Mouse (Mus musculus) erythroblast, adult 5-6 weeks (primary cell): ENCODE measurements around the gene Abca3. TPM values are rescaled to one million over a fixed set of nuclear protein-coding genes. Genes with fewer than 3 reads are reported as not detected.

ENCODE experiments used
- ATAC-seq: replicated peaks from 2 replicates; pipeline ENCODE4 v1.8.0; 2016; ENCODE audit warnings: moderate number of reproducible peaks, mild to moderate bottlenecking, moderate TSS enrichment, inconsistent platforms; ENCODE audit not compliant: poor library complexity, low FRiP score, severe bottlenecking
- total RNA-seq, 2 experiments: library from RNA; stranded (forward) in 1 of 2; stranded (reverse) in 1 of 2; fragments of 150-400 nt in 1 of 2; fragments of 200-764, 138-1000 nt in 1 of 2; gene quantifications; 2 replicates each; pipeline versions ENCODE4 v1.2.3 to v1.2.4; 2015 to 2017; ENCODE audit warnings: low replicate concordance in 2 of 2

The Abca3 gene
- total RNA-seq (2015; ENCODE audit: low replicate concordance) (7.3 and 16.1 TPM in 2 replicates), total RNA-seq (2017; ENCODE audit: low replicate concordance) (11.1 and 14.8 TPM in 2 replicates)

- ATAC-seq: peak; percentile 80
These were observed at the start of gene Abca3 for GRCm38 (mm10) chr17:24351760-24352357. Gene Abca3, plus strand, starts transcription at chr17:24351950.

DNA sequence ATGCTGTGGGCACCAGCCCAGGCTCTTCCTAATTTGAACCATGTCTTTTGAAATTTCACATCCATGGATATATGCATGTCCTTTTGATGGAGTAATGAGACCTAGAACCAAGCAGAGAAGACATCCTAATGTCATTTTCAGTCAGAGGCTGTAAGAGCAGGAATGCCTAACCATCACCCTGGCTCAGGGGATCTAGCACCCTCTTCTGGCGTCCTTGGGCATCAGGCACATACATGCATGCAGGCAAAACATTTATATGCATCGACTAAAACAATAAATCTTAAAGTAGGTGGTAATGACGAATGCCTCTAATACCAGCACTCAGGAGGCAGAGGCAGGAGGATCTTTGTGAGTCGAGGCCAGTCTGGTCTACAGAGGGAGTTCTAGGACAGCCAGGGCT lies 44.2 kb upstream of the Abca3 start:
- 0 out of 2 replicates have a peak, but pooled peaks have one; percentile 64 for ATAC-seq

GRCm38 (mm10) chr17:24320826-24321225 lies 30.9 kb upstream of the Abca3 start:
- no peak for ATAC-seq

DNA sequence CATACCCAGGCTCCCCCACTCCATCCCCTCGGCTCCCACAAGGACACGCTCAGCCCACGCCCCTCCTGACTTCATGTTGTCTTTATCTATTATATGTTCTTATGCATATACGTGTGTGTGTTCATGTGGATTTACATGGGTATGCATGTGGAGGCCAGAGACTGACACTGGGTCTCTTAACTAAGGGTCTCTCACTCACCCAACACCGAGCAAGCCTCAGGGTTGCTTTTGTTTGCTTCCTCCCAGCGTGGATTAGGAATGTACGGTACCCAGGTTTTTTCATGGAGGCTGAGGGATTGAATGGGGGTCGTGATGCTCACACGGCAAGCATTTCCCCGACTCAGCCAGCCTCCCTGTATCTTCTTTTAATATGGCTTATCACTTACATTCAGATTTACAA lies 26.7 kb upstream of the Abca3 start:
- no peak for ATAC-seq

- no peak for ATAC-seq
These were observed 24.1 kb upstream of the Abca3 start for GRCm38 (mm10) chr17:24327656-24328055.

DNA sequence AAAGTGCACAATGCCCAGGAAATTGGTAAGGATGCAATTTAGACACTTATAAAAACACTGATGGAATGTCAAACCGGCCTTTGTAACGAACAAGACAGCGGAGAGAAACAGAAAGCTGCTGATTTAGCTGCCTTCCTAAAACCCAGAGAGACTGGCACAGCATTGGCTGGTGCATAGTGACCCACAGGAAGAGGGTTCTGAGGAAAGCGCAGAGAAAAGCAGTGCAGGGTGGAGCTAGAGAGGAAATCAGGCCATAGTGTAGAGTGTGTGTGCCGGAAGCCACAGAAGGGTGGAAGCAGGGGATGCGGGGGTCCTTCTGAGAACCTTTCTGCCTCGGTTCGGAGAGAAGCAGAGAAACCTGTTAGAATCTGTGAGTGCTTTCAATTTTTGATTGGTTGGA lies 7.1 kb upstream of the Abca3 start:
- ATAC-seq: no peak

- no peak for ATAC-seq
These were observed 4.9 kb upstream of the Abca3 start for GRCm38 (mm10) chr17:24346831-24347230.

DNA sequence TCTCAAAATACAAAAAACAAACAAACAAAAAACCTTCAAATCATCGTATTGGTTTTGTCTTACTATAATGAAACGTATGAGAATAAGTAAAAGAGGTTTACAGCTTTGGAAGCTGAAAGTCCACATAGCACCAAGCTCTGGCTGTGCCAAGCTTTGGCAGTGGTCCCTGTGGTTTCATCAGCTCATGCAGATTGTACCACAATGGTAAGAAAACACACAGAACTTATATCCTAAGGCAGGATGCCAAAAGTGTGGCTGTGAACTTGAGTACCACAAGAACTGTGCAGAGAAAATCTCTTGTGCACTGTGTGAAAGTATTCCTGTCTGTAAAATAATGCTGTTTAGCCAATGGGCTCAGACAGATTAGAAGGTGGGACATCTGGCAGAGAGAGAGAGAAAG lies 2.6 kb upstream of the Abca3 start:
- ATAC-seq: no peak

GRCm38 (mm10) chr17:24350926-24351759 lies 607 bp upstream of the Abca3 start, which contains the start of gene Abca17:
Gene Abca17, minus strand, starts transcription at chr17:24351068.
- ATAC-seq: peak; percentile 38

DNA sequence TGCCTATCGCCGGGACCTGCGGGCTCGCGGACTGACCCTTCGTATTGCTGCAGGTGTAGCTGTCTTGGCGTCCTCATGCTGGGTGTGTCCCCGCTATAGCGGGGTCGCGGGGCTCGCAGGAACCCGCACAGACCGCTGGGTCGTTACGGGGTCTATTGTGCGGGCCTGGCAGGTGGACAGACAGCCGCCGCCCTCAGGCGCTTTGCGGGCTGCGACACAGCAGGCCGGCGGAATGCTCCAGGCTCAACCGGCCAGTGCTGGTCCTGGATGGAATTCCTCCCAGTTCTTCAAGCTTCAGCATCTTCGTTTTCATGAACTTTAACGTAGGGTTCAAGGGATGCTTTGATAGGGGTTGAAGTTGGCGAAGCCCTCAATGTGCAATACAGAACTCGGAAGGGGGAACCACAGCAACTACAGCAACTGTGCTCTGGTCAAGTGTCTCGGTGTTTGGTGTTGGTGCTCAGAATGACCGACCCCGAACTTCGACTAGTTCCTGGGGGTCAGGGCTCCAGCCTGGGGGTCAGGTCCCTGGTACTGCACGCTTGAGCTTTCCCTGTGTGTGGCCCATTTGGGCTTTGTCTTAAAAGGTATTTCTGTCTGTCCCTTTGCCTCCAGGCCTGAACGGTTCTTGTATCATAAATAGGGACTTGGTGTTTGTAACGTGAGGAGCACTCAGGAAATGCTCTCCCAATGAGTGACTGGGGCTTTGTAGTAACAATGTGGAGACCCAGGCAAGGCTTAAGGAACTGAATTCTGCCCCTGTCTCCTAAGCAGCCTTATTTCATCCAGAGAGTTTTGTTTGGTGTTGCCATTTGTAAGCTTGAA lies 832 bp downstream of the Abca3 start:
- peak; percentile 25 for ATAC-seq

DNA sequence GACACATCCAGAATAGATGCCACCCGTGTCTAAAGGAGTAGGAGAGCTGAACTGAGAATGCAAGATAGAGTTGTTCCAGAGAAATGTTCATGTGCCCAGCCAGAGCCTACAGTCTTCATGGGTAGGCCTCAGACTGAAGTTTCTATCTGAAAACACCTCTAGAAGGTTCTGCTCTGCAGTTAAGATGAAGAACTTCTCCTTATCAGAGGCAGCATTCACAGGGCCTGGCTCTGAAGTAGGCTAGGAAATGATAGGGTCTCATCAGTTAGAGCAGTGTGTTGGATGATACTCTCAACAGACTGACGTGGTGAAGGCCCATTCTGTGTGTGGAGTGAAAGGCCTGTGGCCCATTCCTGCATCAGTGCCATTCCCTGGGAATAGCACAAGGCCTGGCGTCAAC lies 2.2 kb downstream of the Abca3 start:
- peak; percentile 53 for ATAC-seq

- ATAC-seq: no peak
These were observed 3.5 kb downstream of the Abca3 start for GRCm38 (mm10) chr17:24355284-24355683.

GRCm38 (mm10) chr17:24359006-24359405 lies 7.3 kb downstream of the Abca3 start:
- no peak for ATAC-seq

DNA sequence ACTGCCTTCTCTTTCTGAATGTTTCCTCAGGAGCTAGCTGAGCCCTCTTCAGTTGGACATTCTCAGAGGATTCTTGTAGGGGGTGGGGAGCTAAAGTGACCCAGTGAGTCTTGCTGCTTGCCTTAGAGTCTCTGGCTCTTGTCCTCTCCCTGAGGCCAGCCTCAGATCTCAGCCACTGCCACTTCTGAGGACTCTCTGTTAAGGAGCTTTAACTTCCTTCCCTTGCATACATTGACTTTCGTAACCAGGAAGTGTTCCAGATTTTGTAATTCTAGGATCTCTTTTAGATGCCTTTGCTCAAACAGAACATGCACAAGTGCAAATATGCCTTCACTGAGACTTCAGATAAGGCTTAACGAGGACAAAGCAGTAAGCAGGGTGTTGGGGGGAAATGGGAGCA lies 8.2 kb downstream of the Abca3 start:
- ATAC-seq: no peak

DNA sequence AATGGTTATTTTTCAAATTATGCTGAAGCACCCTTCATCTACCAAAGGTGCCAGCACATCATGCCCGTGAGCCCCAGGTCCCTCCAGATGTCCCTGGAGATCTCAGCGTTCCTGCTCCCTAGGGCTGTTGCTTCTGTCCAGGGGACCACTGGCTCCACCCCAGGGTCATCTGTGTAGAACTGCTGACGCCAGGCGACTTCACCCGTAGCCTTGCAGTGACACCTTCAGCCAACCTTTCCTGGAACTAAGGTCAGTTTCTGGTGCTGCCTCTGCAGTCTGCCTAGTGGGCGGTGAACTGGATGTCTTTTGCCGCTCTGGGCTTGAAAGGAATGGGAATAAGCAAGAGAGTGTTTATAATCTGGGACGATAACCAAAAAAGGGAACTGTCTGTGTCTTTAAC lies 9.1 kb downstream of the Abca3 start:
- ATAC-seq: no peak

DNA sequence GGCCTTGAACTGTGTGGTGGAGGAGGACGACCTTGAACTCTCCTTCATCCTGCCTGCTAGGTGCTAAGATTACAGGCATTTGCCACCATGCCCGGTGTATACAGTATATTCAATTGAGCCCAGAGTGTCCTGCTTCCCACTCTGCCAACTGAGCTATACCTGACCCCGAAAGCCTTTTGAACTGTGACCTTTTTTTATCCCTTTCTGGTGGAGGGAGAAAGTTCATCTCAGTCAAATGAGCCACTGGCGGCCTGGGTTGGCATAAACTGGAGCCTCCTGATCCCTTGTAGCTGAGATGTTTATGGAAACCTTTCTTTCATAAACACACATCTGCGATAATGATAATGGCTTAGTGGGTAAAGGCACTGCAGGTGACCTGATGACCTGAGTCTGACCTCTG lies 9.5 kb downstream of the Abca3 start:
- no peak for ATAC-seq

GRCm38 (mm10) chr17:24362527-24362926 lies 10.8 kb downstream of the Abca3 start:
- ATAC-seq: no peak

- ATAC-seq: no peak
These were observed 12.7 kb downstream of the Abca3 start for GRCm38 (mm10) chr17:24364461-24364860.

DNA sequence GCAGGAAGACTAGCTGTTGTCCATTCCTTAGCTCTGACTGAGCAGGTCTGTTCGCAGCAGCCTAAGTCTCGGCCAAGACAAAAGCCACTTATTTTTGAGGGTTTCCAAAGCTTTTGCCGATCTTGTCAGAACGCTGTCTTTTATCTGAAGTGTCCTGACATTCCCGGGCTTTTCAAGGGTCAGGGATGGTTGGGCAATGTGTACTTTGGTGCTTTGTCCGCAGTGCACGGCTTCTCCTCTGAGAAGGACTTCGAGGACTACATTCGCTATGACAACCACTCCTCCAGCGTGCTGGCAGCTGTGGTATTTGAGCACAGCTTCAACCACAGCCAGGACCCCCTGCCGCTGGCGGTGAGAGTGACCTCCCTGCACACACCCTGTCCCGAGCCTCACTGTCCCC lies 14.1 kb downstream of the Abca3 start:
- no peak for ATAC-seq

- ATAC-seq: no peak
These were observed 23.5 kb downstream of the Abca3 start for GRCm38 (mm10) chr17:24375094-24375712.
